Mouse (Mus musculus): ENCODE results near the gene Ppp1r11.

DNA sequence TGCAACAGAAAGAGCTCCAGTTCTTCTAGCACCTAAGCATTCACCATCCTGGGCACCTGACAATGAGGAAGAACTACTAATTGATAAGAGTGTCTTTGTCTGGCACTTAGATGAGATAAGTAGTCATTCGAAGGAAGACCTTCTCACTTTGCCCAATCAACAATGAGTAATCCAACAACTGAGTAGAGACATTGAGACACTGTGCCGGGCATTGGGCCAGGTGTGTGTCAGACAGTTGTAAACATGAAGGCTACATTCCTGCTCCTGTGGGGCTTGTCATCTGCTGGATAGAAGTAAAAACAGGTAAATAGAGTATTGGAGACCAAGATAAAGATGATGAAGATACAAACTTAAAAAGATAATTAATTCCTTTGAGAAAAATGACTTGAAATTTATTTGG, 13.5 kb downstream of the Ppp1r11 start:
- TF ChIP-seq CTCF (IDR thresholded peaks at IDR 0.05; ENCODE audit: low read depth) = no peak
- TF ChIP-seq EP300 (optimal IDR thresholded peaks at IDR 0.05) = no peak

All from stomach, postnatal 0 days (tissue).